Mouse (Mus musculus): ENCODE measurements around the gene Cdc14b. TPM values are rescaled to one million over a fixed set of nuclear protein-coding genes. Genes with fewer than 3 reads are reported as not detected.

The Cdc14b gene
- polyA plus RNA-seq (2016; fragmentation: Nextera tagmentation; extraction: Ambion mirVana): 6.7 and 9.1 TPM in 2 replicates

DNA sequence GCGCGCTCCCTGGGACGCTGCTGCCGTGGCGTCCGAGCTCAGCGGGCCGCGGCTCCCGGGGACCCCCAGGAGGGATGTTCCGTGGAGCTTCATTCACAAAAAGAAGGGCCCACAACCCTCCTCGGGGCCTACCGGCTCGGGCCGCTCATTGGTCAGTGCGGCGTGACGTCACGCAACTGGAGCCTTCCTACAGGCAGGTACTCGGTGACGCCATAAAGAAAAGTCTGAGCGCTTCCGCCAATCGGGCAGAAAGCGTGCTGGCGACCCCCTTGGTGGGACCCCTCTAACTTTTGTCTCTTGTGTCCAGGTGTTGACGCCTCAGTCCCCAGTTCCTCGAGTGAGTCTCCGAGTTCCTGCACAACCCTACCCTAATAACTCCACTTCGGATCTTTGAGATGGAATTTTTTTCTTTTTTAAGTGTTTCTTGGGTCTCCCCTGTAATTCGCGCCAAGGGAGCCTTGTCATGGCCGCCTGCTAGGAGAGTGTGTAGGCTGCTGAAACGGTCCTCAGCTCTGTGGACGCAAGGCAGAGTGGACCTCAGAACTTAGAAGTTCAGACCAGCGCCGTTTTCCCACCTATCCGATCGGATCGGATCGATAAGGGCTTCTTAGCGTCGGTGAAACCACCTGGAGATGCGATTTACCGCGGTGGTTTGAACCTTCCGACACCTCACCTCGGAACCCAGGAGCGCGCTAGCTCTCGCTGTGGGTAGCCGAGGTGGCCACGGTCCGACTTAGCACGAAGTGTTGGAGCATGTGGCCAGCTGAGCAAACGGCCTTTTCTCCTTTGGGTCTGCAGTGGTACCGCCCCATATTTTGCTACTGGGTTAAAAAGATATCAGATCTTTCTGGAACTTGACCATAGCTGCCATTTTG lies at the start of gene Cdc14b:
TSS of gene Cdc14b (minus strand) at position 412 of the 875 bp plus-strand sequence.
- Histone ChIP-seq H3K36me3 (no peaks in the 10 kb centered on the region), H3K4me3 (peak within 1 kb of the TSS; percentile 80), H3K4me2 (replicated peaks) (peak within 1 kb of the TSS; percentile 99), H3K9ac (replicated peaks) (peak within 1 kb of the TSS; percentile 73), H3K27ac (replicated peaks) (no peak within 1 kb of the TSS), H3K9me3 (no peaks in the 10 kb centered on the region), H3K4me1 (peaks cover 8% of the 10 kb centered on the region; the same call in 1 of the 2 replicates), H3K27me3 (peaks cover 31% of the 10 kb centered on the region)
- ATAC-seq (ENCODE audit: low FRiP score, low read depth): peak; percentile 97
- WGBS: under 1% methylated on average over 51 of the region's 57 CpGs

- Histone ChIP-seq H3K27me3 (no peaks in the 10 kb centered on the region), H3K9me3 (no peaks in the 10 kb centered on the region), H3K4me3 (no peak overlapping the region), H3K27ac (replicated peaks) (no peak overlapping the region), H3K4me1 (no peaks in the 10 kb centered on the region), H3K4me2 (replicated peaks) (no peak overlapping the region), H3K36me3 (no peaks in the 10 kb centered on the region), H3K9ac (replicated peaks) (no peak overlapping the region)
- WGBS: 88% methylated on average over 8 of the region's 8 CpGs
- ATAC-seq (ENCODE audit: low FRiP score, low read depth): no peak
These were observed 47.6 kb upstream of the Cdc14b start for GRCm38 (mm10) chr13:64322561-64323281.

- H3K36me3 ChIP-seq: no peaks in the 10 kb centered on the region
- ATAC-seq (ENCODE audit: low FRiP score, low read depth): no peak
- H3K9ac ChIP-seq (replicated peaks): no peak overlapping the region
These were observed 45.2 kb upstream of the Cdc14b start for GRCm38 (mm10) chr13:64320334-64320733.

GRCm38 (mm10) chr13:64319782-64320181 lies 44.7 kb upstream of the Cdc14b start:
- no peak overlapping the region for H3K4me2 ChIP-seq (replicated peaks)
- no peak overlapping the region for H3K9ac ChIP-seq (replicated peaks)
- H3K4me3 ChIP-seq: no peak overlapping the region
- no peaks in the 10 kb centered on the region for H3K4me1 ChIP-seq
- H3K9me3 ChIP-seq: no peaks in the 10 kb centered on the region
- no peak overlapping the region for H3K27ac ChIP-seq (replicated peaks)
- no peaks in the 10 kb centered on the region for H3K36me3 ChIP-seq
- H3K27me3 ChIP-seq: no peaks in the 10 kb centered on the region
- no peak for ATAC-seq (ENCODE audit: low FRiP score, low read depth)

More at GRCm38 (mm10) chr13:64320334-64320733, 45.2 kb upstream of the Cdc14b start:
- Histone ChIP-seq H3K4me3 (no peak overlapping the region), H3K27ac (replicated peaks) (no peak overlapping the region), H3K9me3 (no peaks in the 10 kb centered on the region), H3K27me3 (no peaks in the 10 kb centered on the region), H3K4me2 (replicated peaks) (no peak overlapping the region), H3K4me1 (no peaks in the 10 kb centered on the region)
- WGBS: 82% methylated on average over 8 of the region's 8 CpGs

- Histone ChIP-seq H3K9me3 (no peaks in the 10 kb centered on the region), H3K27ac (replicated peaks) (no peak overlapping the region), H3K9ac (replicated peaks) (no peak overlapping the region), H3K27me3 (no peaks in the 10 kb centered on the region), H3K4me1 (no peaks in the 10 kb centered on the region), H3K36me3 (no peaks in the 10 kb centered on the region), H3K4me2 (replicated peaks) (no peak overlapping the region), H3K4me3 (no peak overlapping the region)
- ATAC-seq (ENCODE audit: low FRiP score, low read depth): no peak
- WGBS: 84% methylated on average over 2 of the region's 2 CpGs
These were observed 43.3 kb upstream of the Cdc14b start for GRCm38 (mm10) chr13:64318355-64318754.

- no peaks in the 10 kb centered on the region for H3K9me3 ChIP-seq
- no peaks in the 10 kb centered on the region for H3K36me3 ChIP-seq
- 2% methylated on average over 3 of the region's 3 CpGs for WGBS
- H3K27me3 ChIP-seq: no peaks in the 10 kb centered on the region
- no peak for ATAC-seq (ENCODE audit: low FRiP score, low read depth)
- no peak overlapping the region for H3K9ac ChIP-seq (replicated peaks)
- H3K4me3 ChIP-seq: no peak overlapping the region
- no peak overlapping the region for H3K27ac ChIP-seq (replicated peaks)
- H3K4me1 ChIP-seq: peaks cover 7% of the 10 kb centered on the region; the same call in 1 of the 2 replicates
- H3K4me2 ChIP-seq (replicated peaks): no peak overlapping the region
These were observed 40.5 kb upstream of the Cdc14b start for GRCm38 (mm10) chr13:64315483-64316050.

- Histone ChIP-seq H3K27me3 (no peaks in the 10 kb centered on the region), H3K4me3 (no peak overlapping the region), H3K4me1 (peaks cover 7% of the 10 kb centered on the region; the same call in 1 of the 2 replicates), H3K9me3 (no peaks in the 10 kb centered on the region), H3K9ac (replicated peaks) (no peak overlapping the region), H3K27ac (replicated peaks) (no peak overlapping the region), H3K4me2 (replicated peaks) (no peak overlapping the region), H3K36me3 (no peaks in the 10 kb centered on the region)
- no peak for ATAC-seq (ENCODE audit: low FRiP score, low read depth)
- 75% methylated on average over 3 of the region's 3 CpGs for WGBS
These were observed 39.0 kb upstream of the Cdc14b start for GRCm38 (mm10) chr13:64314041-64314440.

DNA sequence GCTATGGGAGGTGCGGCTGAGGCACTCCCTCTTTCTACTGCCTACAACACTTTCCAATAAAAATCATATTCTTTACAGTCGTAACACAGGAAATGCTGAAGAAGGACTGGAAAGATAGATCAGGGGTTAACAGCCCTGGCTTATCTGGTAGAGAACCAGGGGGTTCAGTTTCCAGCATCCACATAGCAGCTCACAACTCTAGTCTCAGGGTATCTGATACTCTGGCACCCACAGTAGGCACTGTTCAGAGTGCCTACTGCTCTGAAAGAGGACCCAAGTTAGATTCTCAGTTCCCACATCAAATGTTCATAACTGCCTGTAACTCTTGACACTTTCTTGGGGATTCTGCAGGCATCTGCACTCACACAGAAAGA lies 37.8 kb upstream of the Cdc14b start:
- H3K9me3 ChIP-seq: no peaks in the 10 kb centered on the region
- H3K27me3 ChIP-seq: no peaks in the 10 kb centered on the region
- peak; percentile 63; the same call in 1 of the 2 replicates for ATAC-seq (ENCODE audit: low FRiP score, low read depth)
- H3K4me1 ChIP-seq: peaks cover 7% of the 10 kb centered on the region; the same call in 1 of the 2 replicates
- H3K4me2 ChIP-seq (replicated peaks): peak overlapping the region; percentile 64
- H3K36me3 ChIP-seq: no peaks in the 10 kb centered on the region
- peak overlapping the region; percentile 59 for H3K4me3 ChIP-seq
- H3K27ac ChIP-seq (replicated peaks): peak overlapping the region; percentile 75; the same call in 1 of the 2 replicates
- WGBS: 0% methylated on average over 2 of the region's 2 CpGs
- H3K9ac ChIP-seq (replicated peaks): 0 out of 2 replicates have a peak overlapping the region, but pooled peaks have one; percentile 55

GRCm38 (mm10) chr13:64312024-64312915 lies 37.2 kb upstream of the Cdc14b start, which contains the start of gene Aaed1:
Aaed1 (minus strand) TSS chr13:64312710.
- peak; percentile 95 for ATAC-seq (ENCODE audit: low FRiP score, low read depth)
- peaks cover 7% of the 10 kb centered on the region; the same call in 1 of the 2 replicates for H3K4me1 ChIP-seq
- WGBS: under 1% methylated on average over 71 of the region's 74 CpGs

GRCm38 (mm10) chr13:64311266-64311665 lies 36.2 kb upstream of the Cdc14b start:
- Histone ChIP-seq H3K27me3 (no peaks in the 10 kb centered on the region), H3K27ac (replicated peaks) (no peak overlapping the region), H3K9ac (replicated peaks) (no peak overlapping the region), H3K4me3 (0 out of 2 replicates have a peak overlapping the region, but pooled peaks have one; percentile 59), H3K36me3 (no peaks in the 10 kb centered on the region), H3K9me3 (no peaks in the 10 kb centered on the region), H3K4me2 (replicated peaks) (peak overlapping the region; percentile 64), H3K4me1 (peaks cover 7% of the 10 kb centered on the region; the same call in 1 of the 2 replicates)
- ATAC-seq (ENCODE audit: low FRiP score, low read depth): no peak
- 90% methylated on average over 1 of the region's 1 CpGs for WGBS

More at GRCm38 (mm10) chr13:64312024-64312915, 37.2 kb upstream of the Cdc14b start, which contains the start of gene Aaed1:
- Histone ChIP-seq H3K4me3 (peak within 1 kb of the TSS; percentile 59), H3K36me3 (no peaks in the 10 kb centered on the region), H3K4me2 (replicated peaks) (peak within 1 kb of the TSS; percentile 64), H3K27ac (replicated peaks) (peak within 1 kb of the TSS; percentile 75), H3K9me3 (no peaks in the 10 kb centered on the region), H3K9ac (replicated peaks) (peak within 1 kb of the TSS; percentile 55), H3K27me3 (no peaks in the 10 kb centered on the region)

DNA sequence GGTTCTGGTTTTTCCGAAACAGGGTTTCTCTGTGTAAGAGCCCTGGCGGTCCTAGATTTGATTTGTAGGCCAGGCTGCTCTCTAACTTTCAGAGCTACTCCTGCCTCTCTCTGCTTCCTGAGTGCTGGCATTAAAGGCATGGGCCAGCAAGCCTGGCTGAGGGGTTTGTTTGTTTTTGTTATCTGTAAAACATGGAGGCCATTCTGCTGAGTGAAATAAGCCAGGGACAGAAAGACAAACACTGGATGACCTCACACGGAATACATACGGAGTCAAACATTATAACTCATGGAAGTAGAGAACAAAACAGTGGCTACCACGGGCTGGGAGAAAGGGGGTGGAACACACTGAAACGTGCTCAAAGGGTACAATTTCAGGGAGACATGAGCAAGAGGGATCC lies 35.5 kb upstream of the Cdc14b start:
- Histone ChIP-seq H3K36me3 (no peaks in the 10 kb centered on the region), H3K4me2 (replicated peaks) (no peak overlapping the region), H3K27ac (replicated peaks) (no peak overlapping the region), H3K9ac (replicated peaks) (no peak overlapping the region), H3K4me3 (no peak overlapping the region), H3K9me3 (no peaks in the 10 kb centered on the region), H3K27me3 (no peaks in the 10 kb centered on the region), H3K4me1 (peaks cover 7% of the 10 kb centered on the region; the same call in 1 of the 2 replicates)
- no peak for ATAC-seq (ENCODE audit: low FRiP score, low read depth)
- 81% methylated on average over 6 of the region's 6 CpGs for WGBS

Data from midbrain, embryonic 12.5 days (tissue).